Mouse (Mus musculus) hindbrain, embryonic 13.5 days (tissue): Measurements from ENCODE around the gene Mdp1. TPM values are rescaled to one million over a fixed set of nuclear protein-coding genes. Genes with fewer than 3 reads are reported as not detected.

Source experiments
- ATAC-seq: fragments of 200-750 bp; cut with Nextera tagmentation; 2 replicates; pipeline ENCODE4 v1.8.0; 2017; ENCODE audit warnings: moderate TSS enrichment; ENCODE audit not compliant: low FRiP score
- H3K27ac ChIP-seq: fragments of 300-500 bp; sonication (generic); 2 replicates; pipeline ENCODE4 v1.5.1; 2015; ENCODE audit warnings: inconsistent platforms, mild to moderate bottlenecking, moderate library complexity
- H3K27me3 ChIP-seq: fragments of 300-500 bp; sonication (generic); 2 replicates; pipeline ENCODE4 v1.6.1; 2015; ENCODE audit warnings: mild to moderate bottlenecking, inconsistent platforms
- H3K36me3 ChIP-seq: fragments of 300-500 bp; sonication (generic); 2 replicates; pipeline ENCODE4 v1.6.1; 2015; ENCODE audit warnings: mild to moderate bottlenecking, inconsistent platforms
- H3K4me1 ChIP-seq: fragments of 300-500 bp; sonication (generic); replicated peaks from 2 replicates; pipeline ENCODE4 v1.6.1; 2015; ENCODE audit warnings: inconsistent platforms
- H3K4me2 ChIP-seq: fragments of 300-500 bp; sonication (generic); 2 replicates; pipeline ENCODE4 v1.6.1; 2015; ENCODE audit warnings: inconsistent platforms, mild to moderate bottlenecking, moderate library complexity
- H3K4me3 ChIP-seq: fragments of 300-500 bp; sonication (generic); 2 replicates; pipeline ENCODE4 v1.5.1; 2015; ENCODE audit warnings: mild to moderate bottlenecking, inconsistent platforms
- H3K9ac ChIP-seq: fragments of 300-500 bp; sonication (generic); 2 replicates; pipeline ENCODE4 v1.6.1; 2015; ENCODE audit warnings: mild to moderate bottlenecking, inconsistent platforms
- H3K9me3 ChIP-seq: fragments of 300-500 bp; sonication (generic); 2 replicates; pipeline ENCODE4 v1.6.1; 2016; ENCODE audit warnings: inconsistent platforms
- WGBS: fragments of 180-500 bp; shearing (Covaris S2); methylation state at CpG from one replicate; pipeline ENCODE4 v1.1.7; 2015; 5-methylcytosine and 5-hydroxymethylcytosine counted together
- polyA plus RNA-seq: library from polyadenylated mRNA; unstranded; fragments of >200 nt; fragmentation: Nextera tagmentation; extraction: Ambion mirVana; gene quantifications from 2 replicates; pipeline ENCODE4 v1.2.1, GENCODE M21; 2015

Mdp1 gene
- polyA plus RNA-seq, 1 experiment from 2014 or later: 74.7 TPM

GRCm38 (mm10) chr14:55608339-55608738 lies 52.0 kb downstream of the Mdp1 start:
- H3K4me1 ChIP-seq: peaks cover 6% of the 10 kb centered on the region
- peaks cover 60% of the 10 kb centered on the region for H3K36me3 ChIP-seq
- H3K4me2 ChIP-seq: no peak overlapping the region
- no peak overlapping the region for H3K4me3 ChIP-seq
- H3K27ac ChIP-seq: no peak overlapping the region
- H3K9ac ChIP-seq: no peak overlapping the region
- WGBS: 95% methylated on average over 6 of the region's 6 CpGs
- no peaks in the 10 kb centered on the region for H3K9me3 ChIP-seq
- H3K27me3 ChIP-seq: no peaks in the 10 kb centered on the region
- ATAC-seq: no peak

Other genes starting within 250 kb of the Mdp1 start
- 24.4 and 30.9 TPM in 2 replicates for gene Dhrs4, start 181.8 kb downstream of the Mdp1 start, polyA plus RNA-seq
- 21.6 and 22.1 TPM in 2 replicates for gene Carmil3, start 169.9 kb downstream of the Mdp1 start, polyA plus RNA-seq
- gene Cpne6, start 150.1 kb downstream of the Mdp1 start, polyA plus RNA-seq: 2.4 and 2.5 TPM in 2 replicates
- 0.05 and 0.10 TPM in 2 replicates for gene Nrl, start 135.5 kb downstream of the Mdp1 start, polyA plus RNA-seq
- 20.7 and 21.5 TPM in 2 replicates for gene Pck2, start 120.2 kb downstream of the Mdp1 start, polyA plus RNA-seq
- gene Dcaf11, start 100.5 kb downstream of the Mdp1 start, polyA plus RNA-seq: 124 and 130 TPM in 2 replicates
- 0.71 and 2.0 TPM in 2 replicates for gene A730061H03Rik, start 100.1 kb downstream of the Mdp1 start, polyA plus RNA-seq
- 0.40 and 0.54 TPM in 2 replicates for gene Fitm1, start 84.9 kb downstream of the Mdp1 start, polyA plus RNA-seq
- 188 TPM in 2 replicates for gene Psme1, start 82.4 kb downstream of the Mdp1 start, polyA plus RNA-seq
- gene Emc9, start 75.2 kb downstream of the Mdp1 start, polyA plus RNA-seq: 15.7 and 20.4 TPM in 2 replicates
- gene Psme2, start 69.4 kb downstream of the Mdp1 start, polyA plus RNA-seq: 198 and 215 TPM in 2 replicates
- gene Rnf31, start 68.8 kb downstream of the Mdp1 start, polyA plus RNA-seq: 18.8 and 20.8 TPM in 2 replicates
- gene Irf9, start 56.9 kb downstream of the Mdp1 start, polyA plus RNA-seq: 9.0 and 10.0 TPM in 2 replicates
- 15.1 and 16.0 TPM in 2 replicates for gene Rec8, start 42.5 kb downstream of the Mdp1 start, polyA plus RNA-seq
- gene Ipo4, start 24.6 kb downstream of the Mdp1 start, polyA plus RNA-seq: 86.1 and 96.7 TPM in 2 replicates
- 2.2 and 2.8 TPM in 2 replicates for gene Gm49378, start 22.6 kb downstream of the Mdp1 start, polyA plus RNA-seq
- gene Tm9sf1, start 16.7 kb downstream of the Mdp1 start, polyA plus RNA-seq: 58.5 and 65.8 TPM in 2 replicates
- gene Tssk4, start 10.3 kb downstream of the Mdp1 start, polyA plus RNA-seq: 0.41 and 0.43 TPM in 2 replicates
- gene Gmpr2, start 11.4 kb upstream of the Mdp1 start, polyA plus RNA-seq: 51.1 and 52.9 TPM in 2 replicates
- gene Nedd8, start 11.6 kb upstream of the Mdp1 start, polyA plus RNA-seq: 585 and 628 TPM in 2 replicates
- gene Tinf2, start 21.3 kb upstream of the Mdp1 start, polyA plus RNA-seq: 28.0 and 31.8 TPM in 2 replicates
- gene Tgm1, start 53.4 kb upstream of the Mdp1 start, polyA plus RNA-seq: 0.19 and 0.47 TPM in 2 replicates
- 56.4 and 57.0 TPM in 2 replicates for gene Rabggta, start 61.8 kb upstream of the Mdp1 start, polyA plus RNA-seq
- 77.4 and 79.2 TPM in 2 replicates for gene Dhrs1, start 85.2 kb upstream of the Mdp1 start, polyA plus RNA-seq
- gene Nop9, start 85.2 kb upstream of the Mdp1 start, polyA plus RNA-seq: 28.7 and 33.5 TPM in 2 replicates
- gene Cideb, start 98.0 kb upstream of the Mdp1 start, polyA plus RNA-seq: 0.25 TPM in 2 replicates
- gene Ltb4r2, start 100.9 kb upstream of the Mdp1 start, polyA plus RNA-seq: 0.43 and 0.56 TPM in 2 replicates
- 0.32 and 0.74 TPM in 2 replicates for gene Ltb4r1, start 105.5 kb upstream of the Mdp1 start, polyA plus RNA-seq
- 5.3 and 6.0 TPM in 2 replicates for gene Adcy4, start 123.6 kb upstream of the Mdp1 start, polyA plus RNA-seq
- 2.6 and 3.7 TPM in 2 replicates for gene Ripk3, start 128.4 kb upstream of the Mdp1 start, polyA plus RNA-seq
- 10.8 and 12.0 TPM in 2 replicates for gene Nfatc4, start 162.6 kb upstream of the Mdp1 start, polyA plus RNA-seq
- gene Nynrin, start 193.5 kb upstream of the Mdp1 start, polyA plus RNA-seq: 11.7 and 11.9 TPM in 2 replicates
- gene Cbln3, start 223.9 kb upstream of the Mdp1 start, polyA plus RNA-seq: 0.14 and 0.27 TPM in 2 replicates
- 10.0 and 11.1 TPM in 2 replicates for gene Khnyn, start 224.4 kb upstream of the Mdp1 start, polyA plus RNA-seq
- gene Sdr39u1, start 239.8 kb upstream of the Mdp1 start, polyA plus RNA-seq: 115 and 124 TPM in 2 replicates